Mouse (Mus musculus) ES-E14 (cell line): ENCODE measurements at regions not wholly inside any gene's neighbourhood (a gene's known extent, or its start where the extent isn't known, plus 50 kb on each side); places are given as distances from the start of the nearest gene placed in this dataset.

Experiments used
- CHD2 ChIP-seq: IDR thresholded peaks from 2 replicates; pipeline ENCODE4 v1.6.1; 2014; ENCODE audit warnings: mild to moderate bottlenecking, low read depth, low read length, inconsistent platforms
- MAFK ChIP-seq: IDR thresholded peaks from 2 replicates; pipeline ENCODE4 v1.6.1; 2014; ENCODE audit warnings: mild to moderate bottlenecking, low read depth, low read length, inconsistent platforms; ENCODE audit not compliant: insufficient read depth
- ZC3H11A ChIP-seq: IDR thresholded peaks from 2 replicates; pipeline ENCODE4 v1.6.1; 2012; ENCODE audit warnings: low read depth, mild to moderate bottlenecking, inconsistent platforms, low read length, borderline replicate concordance
- ZNF384 ChIP-seq: IDR thresholded peaks from 2 replicates; pipeline ENCODE4 v1.6.1; 2012; ENCODE audit warnings: low read depth, low read length, inconsistent platforms

- TF ChIP-seq ZC3H11A: no peak
- TF ChIP-seq CHD2: no peak
- TF ChIP-seq ZNF384: no peak
- TF ChIP-seq MAFK: no peak
Measured at GRCm38 (mm10) chr12:67618252-67618651, 395.9 kb upstream of the Mdga2 start.
